Mouse (Mus musculus) 3T3-L1 (cell line): ENCODE measurements at regions not wholly inside any gene's neighbourhood (a gene's known extent, or its start where the extent isn't known, plus 50 kb on each side); places are given as distances from the start of the nearest gene placed in this dataset.
A peak's percentile ranks its signal among the peaks of the same experiment; 100 is the strongest.
"Not testable (repeated sequence)": the region's sequence is repeated elsewhere in the genome, so short reads cannot be mapped to it uniquely, and the experiment has no call there.

ENCODE experiments used
- DNase-seq: peaks from one replicate; pipeline ENCODE4 v3.0.0-alpha.2; 2015; ENCODE audit warnings: low read depth, low spot score

DNA sequence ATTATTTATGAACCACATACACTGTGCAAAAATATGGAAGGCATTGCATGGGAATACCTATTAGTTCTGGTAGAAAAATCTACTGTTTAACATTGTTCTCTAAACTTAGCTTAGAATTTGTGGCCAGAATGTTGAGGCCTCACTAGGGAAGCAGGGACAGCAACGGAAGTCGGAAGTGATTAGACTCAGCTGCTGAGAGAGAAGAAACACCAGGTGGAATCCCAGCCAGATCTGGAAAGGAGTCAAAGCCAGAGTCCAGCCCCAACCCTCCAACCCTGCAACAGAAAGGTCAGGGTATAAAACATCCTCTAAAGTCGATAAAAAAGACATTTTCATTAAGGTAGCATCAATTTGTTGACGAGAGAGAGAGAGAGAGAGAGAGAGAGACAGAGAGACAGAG lies 258.9 kb downstream of the Pou4f1 start:
- no peak for DNase-seq

DNA sequence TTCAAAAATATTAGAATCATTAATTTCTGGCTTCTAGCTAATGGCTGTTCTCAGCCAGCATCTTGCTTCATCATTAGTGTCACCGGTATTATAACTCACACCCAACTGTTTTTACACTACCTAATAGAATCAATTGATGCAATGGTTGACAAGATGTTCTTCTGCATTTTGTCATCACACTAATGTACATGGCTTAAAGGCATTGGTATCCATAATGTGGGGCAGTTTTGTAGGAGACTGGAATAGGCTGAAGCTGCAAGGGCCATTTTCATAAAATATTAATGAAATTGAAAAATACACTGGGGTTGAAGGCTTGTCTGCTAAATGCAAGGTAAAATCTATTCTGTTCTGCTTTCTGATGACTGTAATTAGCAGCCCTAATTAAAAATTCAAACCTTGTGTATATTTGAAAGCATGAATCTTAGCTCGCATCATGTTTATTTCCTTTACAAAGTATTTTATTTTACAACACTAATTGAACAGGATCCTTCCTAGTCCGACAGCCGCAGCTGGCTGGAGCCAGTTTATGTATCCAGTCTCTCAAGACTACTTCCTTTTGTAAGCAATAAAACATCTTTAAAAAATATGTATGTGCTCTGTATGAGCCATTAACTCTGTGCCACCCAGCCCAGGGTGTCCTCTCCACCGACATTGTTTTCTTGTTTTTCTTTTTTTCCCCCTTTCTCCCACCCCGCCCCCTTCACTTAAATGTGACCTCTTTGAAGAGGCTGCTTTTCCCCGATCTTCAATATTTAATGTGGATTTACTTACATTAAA lies 259.6 kb downstream of the Pou4f1 start:
- no peak for DNase-seq

DNA sequence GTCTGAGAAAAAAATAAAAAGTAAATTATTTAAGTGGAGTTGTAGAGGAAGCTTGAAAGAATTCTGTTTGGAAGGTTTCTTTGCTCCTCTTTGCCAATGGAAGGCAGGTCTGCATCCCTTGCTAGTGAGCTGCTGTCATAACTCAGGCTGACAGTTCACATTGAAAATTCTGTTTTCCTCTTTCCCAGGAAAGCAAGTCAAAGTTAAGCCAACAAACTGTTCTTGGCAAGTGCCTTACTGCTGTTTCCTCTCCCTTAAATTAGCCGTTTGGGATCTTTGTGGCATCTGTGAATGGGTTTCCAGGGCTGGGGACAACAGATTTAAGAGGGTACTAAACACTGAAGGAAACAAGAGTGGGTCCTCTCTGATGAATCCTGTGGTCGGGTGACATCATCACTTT lies 261.2 kb downstream of the Pou4f1 start:
- DNase-seq: no peak

DNA sequence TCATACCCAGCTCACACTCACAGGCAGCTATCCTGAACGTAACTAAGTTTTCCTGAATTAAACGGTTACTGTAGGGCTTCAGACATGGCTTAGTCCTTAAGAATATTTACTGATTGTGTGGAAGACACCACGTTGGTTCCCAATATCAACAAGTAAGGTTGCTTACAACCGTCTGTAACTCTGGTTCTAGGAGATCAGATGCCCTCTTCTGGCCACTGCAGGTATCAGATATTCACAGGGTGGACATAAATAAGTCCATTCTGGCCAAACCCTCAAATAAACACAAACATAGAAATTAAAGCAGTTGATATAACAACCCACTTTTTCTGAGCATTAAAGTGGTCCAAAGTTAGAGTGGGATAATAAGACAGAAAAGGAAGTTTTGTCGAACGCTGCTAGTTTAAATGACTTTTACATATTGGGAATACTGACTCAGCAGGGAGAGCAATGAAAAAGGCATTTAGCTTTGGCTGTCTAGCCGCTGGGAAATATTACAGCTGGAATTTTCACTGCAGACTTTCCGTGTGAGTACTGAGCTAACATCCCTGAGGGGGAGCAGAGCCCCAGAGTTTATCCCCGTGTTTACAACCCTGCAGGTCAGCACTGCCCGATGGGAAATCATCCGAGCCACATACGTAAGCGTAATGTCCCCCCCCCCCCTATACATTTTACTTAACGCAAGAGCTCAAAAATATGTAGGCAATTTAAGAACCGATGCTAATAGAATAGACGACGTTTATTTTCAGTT lies 264.4 kb downstream of the Pou4f1 start:
- DNase-seq: no peak

DNA sequence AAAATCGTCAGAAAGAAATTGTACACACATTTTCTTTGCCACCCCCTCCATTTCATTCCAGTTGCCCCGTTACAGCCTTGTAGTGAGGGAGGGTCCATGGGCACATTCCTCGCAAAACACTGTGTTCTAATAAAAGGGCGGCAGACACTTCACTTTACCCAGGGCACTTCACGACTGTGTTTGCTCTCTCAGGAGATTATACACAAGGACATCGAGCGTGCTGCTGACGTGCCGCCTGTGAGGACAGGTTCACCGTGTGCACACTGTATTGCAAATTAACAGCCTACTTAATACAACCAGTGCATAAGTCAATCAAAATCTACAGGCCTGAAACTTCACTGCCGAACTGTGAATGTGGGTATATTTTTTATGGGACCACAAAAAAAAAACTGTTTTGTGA lies 274.6 kb downstream of the Pou4f1 start:
- DNase-seq: no peak

DNA sequence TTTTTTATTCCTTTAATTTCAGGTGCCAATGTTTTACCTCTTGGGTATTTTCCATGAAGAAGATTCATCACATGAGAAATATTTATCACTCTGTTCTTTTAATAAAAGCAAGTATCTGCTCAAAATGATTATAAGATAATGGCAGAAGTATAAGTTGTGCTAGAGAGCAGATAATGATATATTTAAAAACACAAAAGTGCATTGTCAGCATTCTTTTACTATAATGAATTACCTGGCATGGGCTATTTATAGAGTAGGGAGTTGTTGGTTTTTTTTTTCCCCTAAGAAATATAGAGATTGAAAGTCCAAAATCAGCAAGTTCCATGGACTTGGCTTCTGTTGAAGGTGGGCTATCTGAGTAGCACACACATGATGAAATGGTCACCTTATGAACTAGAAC lies 292.7 kb downstream of the Pou4f1 start:
- no peak for DNase-seq

DNA sequence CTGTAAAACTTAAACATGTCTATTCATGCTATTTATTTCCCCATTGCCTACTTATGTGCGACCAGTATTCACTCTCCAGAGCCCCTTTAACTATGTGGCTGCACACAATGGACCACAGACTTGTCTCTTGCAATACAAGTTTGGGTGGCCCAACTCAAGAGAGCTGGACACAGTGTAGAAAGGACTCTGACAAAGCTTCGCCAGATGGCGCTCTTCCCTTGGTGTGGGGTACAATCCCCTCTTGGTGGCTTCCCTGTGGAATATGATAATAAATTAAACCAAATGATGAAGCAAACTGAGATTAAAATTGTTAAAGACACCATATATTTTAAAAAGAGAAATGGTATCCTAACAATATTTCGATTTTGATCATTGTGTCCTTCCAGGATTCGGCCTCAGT lies 302.6 kb upstream of the Ednrb start:
- DNase-seq: peak; percentile 2

DNA sequence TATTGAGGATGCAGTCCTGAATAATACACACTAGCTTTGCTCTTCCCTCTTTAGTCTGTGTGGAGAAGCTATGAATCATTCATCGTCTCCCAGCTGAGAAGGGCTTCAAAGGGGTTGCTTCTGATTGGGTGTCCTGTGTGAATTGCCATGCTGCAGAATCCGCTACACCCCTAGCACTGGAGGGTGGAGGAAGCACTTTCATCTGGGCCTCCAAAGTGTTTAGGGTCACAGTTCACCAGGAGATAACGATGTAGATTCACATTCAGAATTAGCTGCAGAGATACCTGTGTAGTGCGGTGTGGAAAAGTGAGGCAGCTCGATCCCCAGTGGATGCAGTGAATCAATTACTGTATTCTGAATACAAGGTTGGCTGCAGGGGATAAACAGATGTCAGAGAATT lies 301.2 kb upstream of the Ednrb start:
- DNase-seq: no peak

DNA sequence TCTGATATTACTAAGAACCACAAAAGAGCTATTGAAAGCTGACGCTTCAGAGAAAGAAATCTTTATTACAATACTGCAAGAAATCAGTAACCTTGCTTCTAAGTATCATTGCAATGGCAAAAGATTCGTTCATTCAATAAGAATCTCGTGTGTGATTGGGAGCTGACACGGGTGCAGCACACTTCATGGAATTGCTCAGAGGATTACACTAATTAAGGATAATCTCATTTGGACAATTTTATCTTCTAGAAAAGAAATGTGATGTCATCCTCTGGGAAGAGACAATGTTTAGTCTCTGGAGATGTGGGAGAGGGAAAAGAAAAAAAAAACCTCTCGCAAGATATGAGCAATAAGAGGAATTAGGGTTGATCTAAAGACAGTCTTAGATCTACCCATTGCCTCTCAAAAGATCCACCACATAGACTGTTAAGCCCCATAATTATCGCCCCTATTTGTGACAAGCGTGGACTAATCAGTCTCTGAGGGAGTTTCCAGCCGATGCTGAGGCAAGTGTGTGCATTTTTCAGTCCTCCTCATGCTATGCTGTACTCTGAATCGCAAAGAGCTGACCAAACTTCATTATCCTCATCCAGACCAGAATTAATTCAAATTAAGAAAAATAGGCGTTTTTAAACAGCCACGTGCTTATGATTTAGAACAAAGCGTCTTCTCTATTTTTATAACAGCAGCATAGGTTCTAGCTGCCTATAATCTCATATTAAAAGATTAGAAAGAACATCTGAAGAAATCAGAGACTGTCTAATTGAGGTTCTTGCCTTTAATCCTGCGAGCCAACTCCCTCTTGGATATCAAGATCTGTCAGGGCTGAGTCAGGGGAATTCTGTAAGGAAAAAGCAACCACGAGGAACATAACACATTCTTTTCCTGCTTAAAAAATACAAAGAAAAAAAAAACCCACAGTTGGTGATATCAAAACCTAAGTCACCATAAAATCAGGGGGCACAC lies 271.1 kb upstream of the Ednrb start:
- no peak for DNase-seq

DNA sequence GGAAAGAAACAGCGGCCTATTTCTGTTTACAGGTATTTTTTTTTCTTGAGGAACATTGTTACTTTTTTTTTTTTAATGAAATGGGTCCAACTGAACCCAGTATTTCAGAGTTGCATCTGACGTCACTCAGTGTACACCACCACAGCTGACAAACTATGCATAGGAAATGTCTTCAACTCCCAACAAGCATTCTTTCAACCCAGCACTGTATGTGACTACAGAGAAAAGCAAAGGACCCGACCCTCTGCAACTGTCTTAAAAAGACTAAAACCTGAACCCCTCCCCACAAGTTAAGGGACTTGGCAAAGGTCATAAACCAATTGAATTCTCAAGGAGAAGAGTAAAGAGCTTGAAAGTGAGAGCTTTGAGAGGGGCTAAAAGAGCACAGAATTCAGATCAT lies 270.0 kb upstream of the Ednrb start:
- DNase-seq: no peak

DNA sequence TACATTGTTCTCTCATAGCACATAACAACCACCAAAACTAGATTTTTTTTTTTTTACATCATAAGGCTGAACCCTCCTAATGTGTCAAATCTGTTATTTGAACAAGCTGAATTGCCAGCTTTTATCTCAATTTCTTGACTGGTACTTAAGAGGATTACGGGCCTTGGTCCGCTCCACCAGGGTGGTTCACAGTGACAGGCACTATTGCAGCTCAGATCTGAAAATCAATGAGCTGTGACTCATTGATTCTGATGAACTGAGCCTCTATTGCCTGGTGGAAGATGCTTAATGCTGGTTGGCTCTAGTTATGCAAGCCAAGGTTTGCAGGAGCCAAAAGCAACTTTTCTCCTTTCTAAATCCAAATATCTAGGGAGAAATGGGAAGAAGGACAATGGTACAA lies 269.2 kb upstream of the Ednrb start:
- DNase-seq: no peak

DNA sequence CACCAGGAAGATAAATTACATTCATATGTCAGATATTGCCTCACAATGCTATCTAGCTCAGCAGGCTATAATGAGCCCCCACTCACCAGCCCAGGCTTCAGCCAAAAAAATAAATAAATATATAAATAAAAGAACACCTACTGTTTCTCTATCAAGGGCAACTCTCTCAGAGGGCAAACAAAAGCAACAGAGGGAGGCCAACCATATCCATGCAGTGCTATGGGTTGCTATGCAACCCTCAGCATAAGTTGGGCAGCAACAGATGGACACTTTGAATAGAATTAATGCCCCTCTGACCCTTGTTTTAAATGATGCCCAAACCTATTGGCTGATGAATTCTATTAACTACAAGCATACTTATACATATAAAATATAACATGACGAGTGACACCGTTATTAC lies 242.2 kb upstream of the Ednrb start:
- DNase-seq: no peak

DNA sequence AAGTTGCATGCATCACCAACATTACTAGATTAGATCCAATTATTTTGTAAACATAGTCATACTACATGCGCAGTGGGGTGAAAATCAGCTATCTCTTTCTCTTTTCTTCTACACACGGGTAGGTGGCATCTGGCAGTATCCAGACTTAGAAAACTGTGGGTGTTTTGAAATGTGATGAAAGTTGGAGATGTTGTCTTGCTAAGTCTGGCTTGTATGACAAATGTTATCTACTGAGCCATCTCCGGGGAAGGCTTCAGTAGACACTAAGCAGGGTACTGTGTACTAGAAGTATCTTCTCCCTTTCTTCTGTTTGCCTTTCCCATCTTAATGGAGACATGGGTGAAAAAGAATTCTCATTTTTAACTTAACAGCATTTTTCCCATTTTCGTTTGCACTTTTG lies 220.0 kb upstream of the Ednrb start:
- not testable (repeated sequence) for DNase-seq

DNA sequence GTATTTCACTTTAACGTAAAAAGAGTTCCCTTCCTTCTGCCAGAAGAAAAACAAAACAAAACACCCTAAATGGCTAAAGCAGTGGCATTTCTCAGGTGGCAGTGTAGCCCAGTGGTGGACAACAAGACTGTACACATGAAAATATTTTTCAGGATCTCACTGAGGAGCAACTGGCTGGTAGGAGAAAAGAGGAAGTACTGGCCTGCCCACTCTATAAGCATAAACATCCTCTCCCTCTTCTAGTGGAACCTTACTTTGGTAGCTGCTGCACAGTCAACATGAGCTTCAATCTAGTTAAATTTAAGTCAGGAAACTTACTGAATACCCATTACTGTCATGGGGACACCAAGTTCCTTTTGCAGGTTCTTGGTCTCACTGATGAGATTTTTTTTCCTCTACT lies 209.5 kb upstream of the Ednrb start:
- DNase-seq: no peak

DNA sequence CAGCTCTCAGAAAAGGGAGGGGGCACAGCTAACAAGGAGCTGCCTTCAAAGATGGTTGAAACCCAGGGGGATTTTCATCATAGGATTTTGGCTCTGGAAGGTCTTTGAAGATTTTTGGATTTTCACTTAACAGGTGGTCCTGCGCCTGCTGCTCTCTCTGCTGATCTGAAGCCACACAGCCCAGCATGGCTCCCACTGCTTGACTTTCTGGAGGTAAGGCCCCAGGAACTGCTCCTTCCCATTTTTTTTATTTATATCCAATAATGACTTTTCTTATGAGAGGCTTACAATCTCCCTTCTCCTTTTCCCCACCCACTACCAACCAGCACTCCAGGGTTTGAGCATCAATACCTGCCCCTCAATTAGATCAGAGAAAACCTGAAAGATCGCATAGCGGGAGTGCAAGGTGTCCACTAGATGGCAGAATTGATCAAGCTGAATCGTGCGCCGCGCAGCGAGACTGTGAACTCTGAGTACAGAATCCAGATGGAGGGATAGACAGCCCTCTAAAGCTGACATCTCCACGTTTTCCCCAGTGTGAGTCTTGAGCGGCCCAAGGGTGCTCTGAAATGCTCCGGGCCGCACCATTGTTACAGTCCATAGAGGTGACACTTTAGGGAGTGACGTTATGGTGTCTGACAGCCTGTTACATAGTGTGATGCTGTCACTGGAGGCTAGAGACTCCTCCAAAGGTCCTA lies 194.6 kb upstream of the Ednrb start:
- peak; percentile 64 for DNase-seq

DNA sequence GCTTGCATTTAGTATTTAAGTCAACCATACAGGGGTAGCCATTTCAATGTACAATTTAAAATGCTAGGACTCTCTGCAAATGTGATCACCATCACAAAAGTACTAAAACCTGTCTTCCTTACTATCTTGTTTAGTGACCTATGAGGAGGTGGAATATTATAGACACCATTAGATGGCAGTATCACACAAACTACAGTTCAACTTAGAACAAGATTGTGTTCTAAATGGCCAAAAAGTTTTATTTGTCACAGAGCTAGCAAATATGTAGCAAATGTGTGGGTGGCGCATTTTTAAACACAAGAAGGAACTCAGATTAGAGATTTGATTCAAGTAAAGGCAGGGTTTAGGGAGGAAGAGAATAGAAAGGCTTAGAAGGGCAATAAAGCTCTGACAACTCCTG lies 189.4 kb upstream of the Ednrb start:
- peak; percentile 42 for DNase-seq

DNA sequence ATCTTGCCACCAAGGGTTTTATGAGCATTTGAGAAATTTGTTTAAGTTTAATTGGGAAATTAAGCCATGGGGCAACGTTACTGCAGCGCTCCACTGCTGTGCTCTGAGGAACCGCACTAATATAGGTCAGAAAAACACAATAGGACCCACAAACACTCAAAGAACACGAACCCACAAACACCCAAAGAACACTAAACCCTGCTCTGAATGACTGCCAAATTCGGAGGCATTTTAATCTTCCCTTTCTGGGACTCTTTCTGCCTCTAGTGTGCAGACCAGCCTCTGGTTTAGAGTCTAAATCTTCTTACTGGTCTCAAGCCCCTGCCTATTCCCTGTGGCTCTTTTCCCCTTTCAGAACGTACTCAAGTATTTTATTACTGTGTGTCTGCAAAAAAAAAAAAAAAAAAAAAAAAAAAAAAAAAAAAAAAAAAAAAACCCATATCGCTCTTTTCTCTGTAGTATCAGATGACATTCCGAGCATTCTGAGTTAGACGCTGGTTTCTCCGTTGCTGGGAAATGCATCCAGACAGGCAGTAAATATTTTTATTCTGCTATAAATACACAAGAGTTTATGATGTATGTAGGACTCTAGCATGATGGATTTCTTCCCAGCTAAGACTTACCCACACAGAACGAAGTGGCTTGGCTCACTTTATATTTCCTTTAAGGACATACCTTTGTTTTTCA lies 186.7 kb upstream of the Ednrb start:
- no peak for DNase-seq

DNA sequence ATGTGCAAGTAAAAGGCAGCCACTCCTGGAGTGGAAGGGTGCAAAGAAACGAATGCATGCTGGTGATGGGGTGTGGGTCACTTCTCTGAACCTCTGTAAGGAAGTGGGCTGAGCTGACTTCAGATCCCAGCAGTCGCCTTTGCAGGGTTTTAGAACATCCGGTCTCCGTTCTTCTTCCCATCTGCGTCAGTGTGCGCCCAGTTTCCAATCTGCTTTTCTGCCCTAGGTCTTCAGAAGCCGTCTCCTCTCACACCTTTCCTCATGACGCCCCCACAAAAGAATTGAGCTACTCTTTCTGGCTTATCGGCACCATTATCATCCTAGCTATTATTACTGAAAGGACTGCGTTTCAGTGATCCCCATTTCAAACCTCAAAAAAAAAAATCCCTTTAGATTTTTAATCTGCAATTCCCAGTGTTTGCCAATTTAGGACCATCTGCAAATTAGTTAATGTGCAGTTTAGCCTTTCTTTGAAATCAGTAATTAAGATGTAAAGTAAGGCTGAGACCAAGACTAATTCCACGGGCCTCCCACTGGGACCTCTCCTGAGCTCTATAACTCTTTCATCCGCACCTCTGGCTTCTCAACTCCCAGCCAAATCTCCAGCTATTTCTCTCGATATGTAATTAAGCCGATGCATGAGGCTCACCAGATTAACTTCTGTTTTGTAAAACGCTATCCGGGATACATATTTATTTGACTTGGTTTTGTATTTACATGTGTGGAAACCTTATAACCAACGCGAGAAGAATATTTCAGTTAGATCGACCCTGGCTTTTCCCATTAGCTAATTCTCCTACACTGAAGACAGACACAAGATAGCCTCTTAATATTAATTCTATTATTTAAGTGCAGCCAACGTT lies 185.7 kb upstream of the Ednrb start:
- DNase-seq: no peak

DNA sequence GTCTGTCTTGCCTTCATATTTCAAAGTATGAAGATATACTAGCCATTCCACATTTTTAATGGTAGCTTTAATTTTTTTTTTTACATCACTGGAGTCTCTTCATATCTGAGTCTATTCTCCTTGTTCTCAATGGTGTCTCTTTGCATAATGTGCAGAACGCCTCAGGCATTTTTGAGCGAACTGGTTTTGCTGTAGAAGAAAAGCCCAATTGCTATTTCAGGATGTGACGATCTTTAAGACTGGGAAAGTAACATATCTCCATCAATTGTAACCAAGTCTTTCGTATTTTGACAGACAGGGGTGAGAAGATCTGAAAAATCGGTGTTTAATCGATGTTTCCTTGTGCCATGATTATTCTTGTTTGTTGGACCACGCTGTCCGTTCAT lies 183.7 kb upstream of the Ednrb start:
- no peak for DNase-seq
